Mouse (Mus musculus) T-cell, adult 2 months (primary cell): Measurements from ENCODE around the gene Rpp14.
"Not testable (repeated sequence)": the region's sequence is repeated elsewhere in the genome, so short reads cannot be mapped to it uniquely, and the experiment has no call there.

Experiments used
- DNase-seq: peaks from one replicate; pipeline ENCODE4 v3.0.0; 2022; ENCODE audit warnings: low spot score

Rpp14 gene

GRCm38 (mm10) chr14:8114756-8115155 is 34.6 kb downstream of the Rpp14 start:
- DNase-seq = no peak

GRCm38 (mm10) chr14:8115772-8116171 is 35.6 kb downstream of the Rpp14 start:
- DNase-seq = no peak

GRCm38 (mm10) chr14:8117371-8117770 is 37.2 kb downstream of the Rpp14 start:
- no peak for DNase-seq

GRCm38 (mm10) chr14:8119454-8119853 is 39.3 kb downstream of the Rpp14 start:
- no peak for DNase-seq

GRCm38 (mm10) chr14:8119904-8120303 is 39.7 kb downstream of the Rpp14 start:
- no peak for DNase-seq

GRCm38 (mm10) chr14:8123141-8123540 is 43.0 kb downstream of the Rpp14 start:
- DNase-seq = no peak

- not testable (repeated sequence) for DNase-seq
Observed at GRCm38 (mm10) chr14:8123611-8124010, 43.4 kb downstream of the Rpp14 start.

GRCm38 (mm10) chr14:8124046-8124881 is 44.1 kb downstream of the Rpp14 start:
- DNase-seq = no peak

GRCm38 (mm10) chr14:8127971-8128370 is 47.8 kb downstream of the Rpp14 start:
- no peak for DNase-seq

GRCm38 (mm10) chr14:8132789-8133188 is 52.6 kb downstream of the Rpp14 start:
- DNase-seq = no peak

GRCm38 (mm10) chr14:8134234-8134633 is 54.1 kb downstream of the Rpp14 start:
- no peak for DNase-seq

- DNase-seq = no peak
Observed at GRCm38 (mm10) chr14:8135130-8135529, 55.0 kb downstream of the Rpp14 start.

- peak; percentile 6 for DNase-seq
Observed at GRCm38 (mm10) chr14:8139724-8140710, 59.9 kb downstream of the Rpp14 start.

- DNase-seq = peak; percentile 5
Observed at GRCm38 (mm10) chr14:8141131-8141530, 61.0 kb downstream of the Rpp14 start.
